Mouse (Mus musculus) cerebellum, adult 11 months (tissue): ENCODE data around the gene Vmn2r59.
"Not testable (repeated sequence)": the region's sequence is repeated elsewhere in the genome, so short reads cannot be mapped to it uniquely, and the experiment has no call there.

Experiments used
- DNase-seq: peaks from one replicate; pipeline ENCODE4 v3.0.0; 2022

Gene Vmn2r59

GRCm38 (mm10) chr7:42058923-42059322 lies at the start of gene Vmn2r59:
Vmn2r59 (minus strand) TSS chr7:42059023.
- no peak for DNase-seq

- DNase-seq: no peak
These were observed 48.6 kb upstream of the Vmn2r59 start, which contains the start of gene Vmn2r60 for GRCm38 (mm10) chr7:42107470-42107869. Vmn2r60 (plus strand) TSS chr7:42107770.

- DNase-seq: not testable (repeated sequence)
These were observed 48.2 kb upstream of the Vmn2r59 start for GRCm38 (mm10) chr7:42107061-42107460.
